Mouse (Mus musculus): ENCODE results near the gene Chtop. TPM values are rescaled to one million over a fixed set of nuclear protein-coding genes. Genes with fewer than 3 reads are reported as not detected.
A peak's percentile ranks its signal among the peaks of the same experiment; 100 is the strongest.

The Chtop gene
- polyA plus RNA-seq (2015; fragmentation: Nextera tagmentation; extraction: Ambion mirVana), result 202 and 220 TPM in 2 replicates

DNA sequence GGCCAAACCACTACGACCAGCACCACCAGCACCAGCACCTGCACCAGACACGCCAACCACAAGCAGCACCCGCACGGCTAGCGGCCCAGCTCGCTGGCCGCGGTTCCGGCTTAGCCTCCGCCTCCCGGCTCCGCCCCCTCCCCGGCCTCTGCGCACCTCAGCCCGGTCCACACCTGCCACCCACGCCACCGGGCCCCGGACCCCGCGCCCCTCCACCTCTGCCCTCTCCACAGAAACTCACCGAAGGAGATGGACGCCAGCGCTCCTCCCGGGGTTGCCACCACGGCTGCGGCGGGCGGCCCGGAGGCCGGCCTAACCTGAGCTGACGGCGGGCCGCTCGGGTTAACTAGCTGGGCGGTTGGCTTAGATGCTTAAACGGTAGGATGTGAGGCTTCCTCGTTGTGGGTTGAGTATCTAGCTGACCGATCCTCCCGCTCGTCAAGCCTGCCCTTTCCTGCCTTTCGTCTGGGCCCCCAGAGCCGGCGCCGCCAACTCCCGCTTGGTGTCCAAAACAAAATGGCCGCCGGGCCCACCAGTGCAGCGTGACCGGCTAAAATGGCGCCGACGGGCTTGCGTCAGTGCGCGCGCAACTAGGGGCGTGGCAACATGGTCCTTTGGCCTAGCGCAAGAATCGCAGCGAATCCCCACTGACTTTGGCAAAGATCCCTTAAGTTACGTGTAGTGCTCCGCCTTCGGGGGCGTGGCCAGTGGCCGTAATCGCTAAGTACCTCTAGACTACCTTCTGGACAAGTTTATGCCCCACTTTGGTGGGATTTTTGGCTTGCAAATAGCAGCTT is at the start of gene Chtop:
TSS of gene Chtop (minus strand) at position 549 of the 797 bp plus-strand sequence.
- peak; percentile 93 for ATAC-seq
- Histone ChIP-seq H3K9ac (replicated peaks; ENCODE audit: low read depth, low read length) (peak within 1 kb of the TSS; percentile 99), H3K4me2 (ENCODE audit: low read length) (peak within 1 kb of the TSS; percentile 61), H3K27me3 (replicated peaks; ENCODE audit: control insufficient read depth, insufficient read depth, low read length) (peaks cover 5% of the 10 kb centered on the region), H3K9me3 (ENCODE audit: control insufficient read depth, low read length) (no peaks in the 10 kb centered on the region), H3K4me1 (replicated peaks; ENCODE audit: control insufficient read depth, insufficient read depth, low read length) (peaks cover 18% of the 10 kb centered on the region), H3K4me3 (replicated peaks; ENCODE audit: low read length) (peak within 1 kb of the TSS; percentile 99), H3K36me3 (ENCODE audit: control insufficient read depth, insufficient read depth) (peaks cover 22% of the 10 kb centered on the region), H3K27ac (ENCODE audit: low read length) (peak within 1 kb of the TSS; percentile 95)
- under 1% methylated on average over 66 of the region's 66 CpGs for WGBS

DNA sequence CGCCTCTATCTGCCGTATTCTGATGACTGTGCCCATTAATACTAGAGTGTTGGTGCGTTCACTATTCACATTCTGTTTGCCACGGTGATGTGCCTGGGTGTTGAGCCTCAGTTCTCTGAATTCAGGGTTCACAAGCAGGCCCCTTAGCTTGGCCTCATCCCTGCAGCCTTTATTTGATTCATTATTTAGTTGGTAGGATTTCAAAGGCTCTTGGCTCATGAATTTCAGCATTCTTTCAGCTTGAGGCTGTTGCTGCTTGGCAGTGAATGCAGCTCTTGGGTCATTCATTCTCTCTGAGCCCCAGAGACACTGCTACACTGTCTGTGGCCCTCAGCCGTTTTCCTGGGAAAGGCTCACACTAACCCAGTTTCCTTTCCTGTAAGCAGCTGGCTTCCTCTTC is 46.7 kb upstream of the Chtop start:
- ATAC-seq, result peak; percentile 95
- Histone ChIP-seq H3K27ac (ENCODE audit: low read length) (peak overlapping the region; percentile 27; the same call in 1 of the 2 replicates), H3K9ac (replicated peaks; ENCODE audit: low read depth, low read length) (no peak overlapping the region), H3K36me3 (ENCODE audit: control insufficient read depth, insufficient read depth) (no peaks in the 10 kb centered on the region), H3K4me2 (ENCODE audit: low read length) (no peak overlapping the region), H3K4me3 (replicated peaks; ENCODE audit: low read length) (no peak overlapping the region), H3K4me1 (replicated peaks; ENCODE audit: control insufficient read depth, insufficient read depth, low read length) (no peaks in the 10 kb centered on the region), H3K9me3 (ENCODE audit: control insufficient read depth, low read length) (no peaks in the 10 kb centered on the region), H3K27me3 (replicated peaks; ENCODE audit: control insufficient read depth, insufficient read depth, low read length) (no peaks in the 10 kb centered on the region)
- WGBS, result 10% methylated on average over 5 of the region's 5 CpGs

DNA sequence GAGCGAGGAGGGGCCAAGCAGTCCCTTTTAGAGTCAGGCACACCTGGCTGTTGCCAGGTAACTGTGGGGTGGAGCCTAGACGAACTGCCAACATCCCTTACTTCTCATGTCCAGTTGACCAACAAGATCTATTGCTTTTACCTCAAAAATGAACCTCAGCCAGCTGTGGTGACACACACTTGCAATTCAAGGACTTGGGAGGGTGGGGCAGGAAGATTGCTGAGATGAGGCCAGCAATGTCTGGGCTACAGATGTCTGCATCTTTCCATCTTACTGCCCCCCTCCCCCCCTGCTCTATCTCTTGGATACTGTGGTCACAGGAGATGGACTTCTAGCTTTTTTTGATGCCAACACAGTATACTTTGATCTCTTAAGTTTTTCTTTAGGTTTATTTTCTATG is 42.9 kb upstream of the Chtop start:
- Histone ChIP-seq H3K27ac (ENCODE audit: low read length) (no peak overlapping the region), H3K36me3 (ENCODE audit: control insufficient read depth, insufficient read depth) (no peaks in the 10 kb centered on the region), H3K4me1 (replicated peaks; ENCODE audit: control insufficient read depth, insufficient read depth, low read length) (no peaks in the 10 kb centered on the region), H3K9me3 (ENCODE audit: control insufficient read depth, low read length) (no peaks in the 10 kb centered on the region), H3K9ac (replicated peaks; ENCODE audit: low read depth, low read length) (no peak overlapping the region), H3K4me3 (replicated peaks; ENCODE audit: low read length) (no peak overlapping the region), H3K27me3 (replicated peaks; ENCODE audit: control insufficient read depth, insufficient read depth, low read length) (no peaks in the 10 kb centered on the region), H3K4me2 (ENCODE audit: low read length) (no peak overlapping the region)
- WGBS, result 88% methylated on average over 2 of the region's 2 CpGs
- ATAC-seq, result no peak

DNA sequence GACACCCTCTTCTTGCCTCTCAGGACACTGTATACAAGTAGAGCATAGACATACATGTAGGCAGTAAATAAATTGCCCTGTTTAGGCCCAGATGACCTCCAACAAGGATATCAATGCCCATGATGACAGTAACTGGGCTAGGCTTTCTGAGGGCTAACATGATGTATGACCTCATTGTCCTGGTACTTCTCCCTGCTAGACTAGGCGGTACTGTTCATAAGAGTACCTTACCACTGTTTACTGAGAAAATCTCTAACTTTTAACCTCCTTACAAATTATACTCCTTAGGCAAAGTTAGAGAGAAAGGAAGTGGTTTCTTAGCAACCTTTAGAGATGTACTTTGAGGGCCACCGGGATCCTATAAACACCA is 41.1 kb upstream of the Chtop start:
- no peaks in the 10 kb centered on the region for H3K36me3 ChIP-seq (ENCODE audit: control insufficient read depth, insufficient read depth)
- H3K4me1 ChIP-seq (replicated peaks; ENCODE audit: control insufficient read depth, insufficient read depth, low read length), result no peaks in the 10 kb centered on the region
- H3K27me3 ChIP-seq (replicated peaks; ENCODE audit: control insufficient read depth, insufficient read depth, low read length), result no peaks in the 10 kb centered on the region
- no peaks in the 10 kb centered on the region for H3K9me3 ChIP-seq (ENCODE audit: control insufficient read depth, low read length)
- no peak overlapping the region for H3K4me2 ChIP-seq (ENCODE audit: low read length)
- 93% methylated on average over 2 of the region's 2 CpGs for WGBS
- H3K9ac ChIP-seq (replicated peaks; ENCODE audit: low read depth, low read length), result no peak overlapping the region
- ATAC-seq, result no peak
- H3K27ac ChIP-seq (ENCODE audit: low read length), result no peak overlapping the region
- no peak overlapping the region for H3K4me3 ChIP-seq (replicated peaks; ENCODE audit: low read length)

DNA sequence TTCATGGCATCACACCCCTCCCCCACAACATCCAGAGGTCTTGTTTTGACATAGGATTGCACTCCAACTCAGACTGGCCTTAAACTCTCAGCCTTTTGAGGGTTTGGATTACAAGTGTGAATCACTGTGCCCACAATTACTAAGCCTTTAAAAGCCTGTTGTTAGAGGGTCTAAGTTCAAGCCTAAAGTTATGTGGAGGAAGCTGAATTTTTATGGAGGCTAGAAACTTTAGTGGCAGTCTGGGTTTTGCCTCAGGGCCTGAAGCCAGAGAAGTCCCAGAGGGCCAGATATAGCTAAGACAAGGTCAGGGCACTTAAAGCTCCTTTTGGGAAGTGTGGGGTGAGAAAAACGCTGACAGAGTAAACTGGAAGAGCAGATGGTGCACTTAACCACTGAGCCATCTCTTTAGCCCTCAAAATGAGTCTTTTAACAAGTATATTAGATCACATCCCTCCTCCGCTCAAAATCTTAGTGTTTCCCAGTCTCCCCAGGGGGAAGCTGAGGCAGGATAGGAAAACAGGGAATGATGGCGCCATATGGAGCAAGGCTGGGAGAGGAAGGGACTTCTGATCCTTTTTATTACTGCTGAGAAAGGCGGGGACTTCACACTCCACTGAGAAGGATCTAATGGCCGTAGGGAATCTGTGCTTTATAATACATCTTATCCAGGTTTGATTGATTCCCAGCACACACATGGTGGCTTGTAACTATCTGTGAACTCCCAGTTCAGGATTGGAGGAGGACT is 40.5 kb upstream of the Chtop start:
- 74% methylated on average over 5 of the region's 5 CpGs for WGBS
- no peaks in the 10 kb centered on the region for H3K9me3 ChIP-seq (ENCODE audit: control insufficient read depth, low read length)
- H3K4me3 ChIP-seq (replicated peaks; ENCODE audit: low read length), result no peak overlapping the region
- no peaks in the 10 kb centered on the region for H3K36me3 ChIP-seq (ENCODE audit: control insufficient read depth, insufficient read depth)
- no peak overlapping the region for H3K27ac ChIP-seq (ENCODE audit: low read length)
- H3K4me2 ChIP-seq (ENCODE audit: low read length), result no peak overlapping the region
- no peaks in the 10 kb centered on the region for H3K27me3 ChIP-seq (replicated peaks; ENCODE audit: control insufficient read depth, insufficient read depth, low read length)
- no peak overlapping the region for H3K9ac ChIP-seq (replicated peaks; ENCODE audit: low read depth, low read length)
- no peaks in the 10 kb centered on the region for H3K4me1 ChIP-seq (replicated peaks; ENCODE audit: control insufficient read depth, insufficient read depth, low read length)
- no peak for ATAC-seq

DNA sequence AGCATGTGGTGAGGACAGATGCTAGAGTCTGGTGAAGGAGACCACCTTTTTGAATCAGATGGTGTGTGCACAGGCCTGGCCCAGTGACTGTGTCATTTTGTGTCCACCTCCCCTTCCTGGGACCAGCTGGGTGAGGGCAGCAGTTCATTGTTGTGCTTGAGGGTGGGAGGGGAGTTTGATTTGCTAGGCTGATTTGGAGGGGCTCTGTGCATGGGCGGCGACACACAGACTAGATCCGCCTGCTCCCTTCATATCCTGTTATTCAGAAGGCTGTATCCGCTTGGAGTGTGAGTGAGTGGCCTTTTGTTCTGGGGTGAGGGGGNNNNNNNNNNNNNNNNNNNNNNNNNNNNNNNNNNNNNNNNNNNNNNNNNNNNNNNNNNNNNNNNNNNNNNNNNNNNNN is 31.6 kb upstream of the Chtop start:
- Histone ChIP-seq H3K9ac (replicated peaks; ENCODE audit: low read depth, low read length) (peak overlapping the region; percentile 43; the same call in 1 of the 2 replicates), H3K27me3 (replicated peaks; ENCODE audit: control insufficient read depth, insufficient read depth, low read length) (no peaks in the 10 kb centered on the region), H3K4me3 (replicated peaks; ENCODE audit: low read length) (no peak overlapping the region), H3K36me3 (ENCODE audit: control insufficient read depth, insufficient read depth) (no peaks in the 10 kb centered on the region), H3K4me2 (ENCODE audit: low read length) (peak overlapping the region; percentile 23), H3K4me1 (replicated peaks; ENCODE audit: control insufficient read depth, insufficient read depth, low read length) (peaks cover 6% of the 10 kb centered on the region), H3K27ac (ENCODE audit: low read length) (no peak overlapping the region), H3K9me3 (ENCODE audit: control insufficient read depth, low read length) (no peaks in the 10 kb centered on the region)
- peak; percentile 76 for ATAC-seq
- WGBS, result 15% methylated on average over 4 of the region's 4 CpGs

DNA sequence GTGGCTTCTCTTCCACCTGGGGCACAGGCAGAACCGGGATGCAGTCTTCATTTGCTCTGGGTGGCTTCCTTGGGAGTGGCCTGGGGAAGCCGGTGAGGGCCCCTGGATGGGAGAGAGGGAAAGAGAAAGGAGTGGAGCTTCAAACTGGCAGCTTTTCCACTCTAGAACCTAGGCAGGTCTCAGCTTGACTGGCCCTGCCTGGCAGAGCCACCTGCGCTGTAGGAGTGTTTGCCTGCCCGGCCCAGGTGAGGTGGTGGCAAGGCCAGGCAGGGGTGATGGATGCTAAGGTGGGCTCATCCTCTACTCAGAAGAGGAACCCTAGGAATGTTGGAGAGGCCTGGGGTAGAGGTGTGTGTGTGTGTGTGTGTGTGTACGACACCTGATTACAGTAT is 28.6 kb upstream of the Chtop start:
- H3K36me3 ChIP-seq (ENCODE audit: control insufficient read depth, insufficient read depth), result no peaks in the 10 kb centered on the region
- 80% methylated on average over 5 of the region's 5 CpGs for WGBS
- peaks cover 6% of the 10 kb centered on the region for H3K4me1 ChIP-seq (replicated peaks; ENCODE audit: control insufficient read depth, insufficient read depth, low read length)
- H3K4me2 ChIP-seq (ENCODE audit: low read length), result no peak overlapping the region
- H3K4me3 ChIP-seq (replicated peaks; ENCODE audit: low read length), result no peak overlapping the region
- H3K27ac ChIP-seq (ENCODE audit: low read length), result no peak overlapping the region
- H3K9ac ChIP-seq (replicated peaks; ENCODE audit: low read depth, low read length), result no peak overlapping the region
- H3K9me3 ChIP-seq (ENCODE audit: control insufficient read depth, low read length), result no peaks in the 10 kb centered on the region
- no peaks in the 10 kb centered on the region for H3K27me3 ChIP-seq (replicated peaks; ENCODE audit: control insufficient read depth, insufficient read depth, low read length)
- no peak for ATAC-seq

DNA sequence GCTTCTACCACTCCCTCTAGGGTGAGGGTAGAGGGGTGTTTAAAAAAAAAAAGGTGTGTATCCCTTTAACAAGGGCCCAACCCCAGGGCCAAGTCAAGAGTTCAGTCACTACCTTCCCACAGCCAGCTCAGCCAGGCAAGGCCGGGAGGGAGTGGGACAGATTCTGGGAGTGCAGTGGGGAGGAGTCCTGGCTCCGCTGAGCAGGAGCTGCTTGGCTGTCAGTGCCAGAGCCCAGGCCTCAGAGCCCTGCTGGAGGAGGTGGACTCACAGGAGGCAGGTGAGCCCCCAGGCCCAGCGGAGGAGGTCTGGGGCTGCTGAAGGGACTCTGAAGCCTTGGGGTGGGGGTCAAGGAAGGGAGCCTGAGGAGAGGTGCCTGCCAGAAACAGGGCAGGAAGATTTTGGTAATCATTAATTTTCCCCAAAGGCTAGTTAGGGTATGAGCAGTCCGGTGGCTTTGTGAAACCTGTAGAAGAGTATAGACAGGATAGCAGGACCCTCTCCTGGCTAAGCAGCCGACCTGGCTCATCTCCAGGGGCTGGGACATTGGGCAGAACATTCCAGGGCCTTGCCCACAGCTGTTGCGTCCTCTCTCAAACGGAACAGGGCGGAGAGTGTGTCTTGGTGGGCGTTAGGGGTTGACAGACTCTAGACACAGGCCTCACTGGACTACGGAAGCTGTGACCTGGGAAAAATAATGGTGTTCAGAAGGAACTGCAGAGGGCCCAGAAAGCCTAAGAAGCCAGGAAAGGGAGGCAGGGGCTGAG is 28.0 kb upstream of the Chtop start, which contains the start of gene S100a16:
TSS of gene S100a16 (plus strand) at position 114 of the 764 bp plus-strand sequence.
- Histone ChIP-seq H3K27ac (ENCODE audit: low read length) (no peak within 1 kb of the TSS), H3K4me1 (replicated peaks; ENCODE audit: control insufficient read depth, insufficient read depth, low read length) (peaks cover 6% of the 10 kb centered on the region), H3K27me3 (replicated peaks; ENCODE audit: control insufficient read depth, insufficient read depth, low read length) (no peaks in the 10 kb centered on the region), H3K9me3 (ENCODE audit: control insufficient read depth, low read length) (no peaks in the 10 kb centered on the region), H3K9ac (replicated peaks; ENCODE audit: low read depth, low read length) (no peak within 1 kb of the TSS), H3K4me2 (ENCODE audit: low read length) (no peak within 1 kb of the TSS), H3K4me3 (replicated peaks; ENCODE audit: low read length) (no peak within 1 kb of the TSS), H3K36me3 (ENCODE audit: control insufficient read depth, insufficient read depth) (no peaks in the 10 kb centered on the region)
- WGBS, result 49% methylated on average over 10 of the region's 10 CpGs
- 0 out of 2 replicates have a peak, but pooled peaks have one; percentile 23 for ATAC-seq

DNA sequence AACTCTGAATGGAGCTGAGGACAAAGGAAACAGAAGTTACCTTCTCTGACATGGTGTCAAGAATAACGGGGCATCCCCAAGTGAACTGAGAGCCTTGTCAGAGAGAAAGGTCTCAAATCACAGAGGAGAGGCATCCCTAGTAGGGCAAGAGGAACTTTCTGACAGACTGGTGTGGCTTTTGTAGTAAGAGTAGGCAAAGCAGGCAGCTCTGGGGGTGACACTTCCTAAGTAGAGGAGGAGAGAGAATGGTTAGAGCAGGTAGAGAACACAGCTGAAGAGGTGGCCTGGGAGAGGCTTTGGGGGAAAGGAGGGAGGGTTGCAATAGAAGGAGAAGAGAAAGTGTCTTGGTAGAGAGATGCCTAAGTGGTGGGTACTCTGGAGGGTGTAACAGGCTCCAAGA is 26.1 kb upstream of the Chtop start:
- H3K4me2 ChIP-seq (ENCODE audit: low read length), result no peak overlapping the region
- H3K36me3 ChIP-seq (ENCODE audit: control insufficient read depth, insufficient read depth), result no peaks in the 10 kb centered on the region
- no peaks in the 10 kb centered on the region for H3K4me1 ChIP-seq (replicated peaks; ENCODE audit: control insufficient read depth, insufficient read depth, low read length)
- no peak for ATAC-seq
- H3K27ac ChIP-seq (ENCODE audit: low read length), result no peak overlapping the region
- 71% methylated on average over 1 of the region's 1 CpGs for WGBS
- H3K4me3 ChIP-seq (replicated peaks; ENCODE audit: low read length), result no peak overlapping the region
- no peaks in the 10 kb centered on the region for H3K9me3 ChIP-seq (ENCODE audit: control insufficient read depth, low read length)
- H3K9ac ChIP-seq (replicated peaks; ENCODE audit: low read depth, low read length), result no peak overlapping the region
- no peaks in the 10 kb centered on the region for H3K27me3 ChIP-seq (replicated peaks; ENCODE audit: control insufficient read depth, insufficient read depth, low read length)
